Mouse (Mus musculus) adrenal gland, adult 18-20 months (tissue): ENCODE results near the gene Card11. TPM values are rescaled to one million over a fixed set of nuclear protein-coding genes. Genes with fewer than 3 reads are reported as not detected.

ENCODE experiments used
- microRNA-seq, 2 experiments: library from miRNA; unstranded; fragments of <30 nt; microRNA quantifications; one replicate each; pipeline ENCODE4 v1.2.0; 2021; ENCODE audit warnings: borderline number of aligned reads in 2 of 2
- total RNA-seq, 2 experiments: library from RNA; stranded (reverse); gene quantifications; 1 replicate in 1 of 2; 2 replicates in 1 of 2; pipeline ENCODE4 v1.2.3; 2021

Card11 gene
- total RNA-seq, 2 experiments from 2014 or later, result 0.66 to 1.2 TPM

Small RNA genes within 50 kb of the gene (microRNA-seq; reads per million reads assigned to microRNA genes)
- gene Gm44385, result 0 reads per million in 2 experiments

Other genes with a start within 250 kb of the Card11 start
- gene Gna12, start 170.2 kb downstream of the Card11 start, total RNA-seq, result 100 to 1,000 TPM; 106 to 124 TPM
- gene Sdk1, start 240.9 kb upstream of the Card11 start, total RNA-seq, result 10 to 100 TPM in 1 of 2 experiments, 1 to 10 TPM in 1; 6.7 to 11.7 TPM